Mouse (Mus musculus): ENCODE results near the gene Atrnl1. TPM values are rescaled to one million over a fixed set of nuclear protein-coding genes. Genes with fewer than 3 reads are reported as not detected.

Gene Atrnl1
- polyA plus RNA-seq, 1 experiment: 12.3 TPM

- Histone ChIP-seq H3K27ac (ENCODE audit: insufficient read depth, low read length) (no peak overlapping the region), H3K36me3 (ENCODE audit: control insufficient read depth, insufficient read depth, low read length, poor library complexity, severe bottlenecking) (no peaks in the 10 kb centered on the region), H3K4me3 (ENCODE audit: low read depth, low read length) (no peak overlapping the region), H3K4me1 (ENCODE audit: control insufficient read depth, insufficient read depth, low read length) (no peaks in the 10 kb centered on the region), H3K9ac (ENCODE audit: low read depth, poor library complexity, severe bottlenecking) (no peak overlapping the region), H3K27me3 (ENCODE audit: control insufficient read depth, insufficient read depth, low read length, poor library complexity, severe bottlenecking) (no peaks in the 10 kb centered on the region), H3K9me3 (replicated peaks; ENCODE audit: control insufficient read depth, insufficient read depth, low read length, poor library complexity, severe bottlenecking) (no peaks in the 10 kb centered on the region)
- TF ChIP-seq POLR2A (IDR thresholded peaks at IDR 0.05; ENCODE audit: insufficient read depth, low read length) (no peak), EP300 (IDR thresholded peaks at IDR 0.05; ENCODE audit: insufficient read depth, low read depth, low read length) (no peak), CTCF (IDR thresholded peaks at IDR 0.05; ENCODE audit: low read depth, low read length) (no peak)
Measured at GRCm38 (mm10) chr19:58123620-58124019, 512.8 kb downstream of the Atrnl1 start.

GRCm38 (mm10) chr19:58124566-58124965, 513.7 kb downstream of the Atrnl1 start:
- no peaks in the 10 kb centered on the region; the same call in 1 of the 2 replicates for H3K9me3 ChIP-seq (replicated peaks; ENCODE audit: control insufficient read depth, insufficient read depth, low read length, poor library complexity, severe bottlenecking)
- no peaks in the 10 kb centered on the region for H3K27me3 ChIP-seq (ENCODE audit: control insufficient read depth, insufficient read depth, low read length, poor library complexity, severe bottlenecking)
- H3K27ac ChIP-seq (ENCODE audit: insufficient read depth, low read length): no peak overlapping the region
- no peaks in the 10 kb centered on the region for H3K36me3 ChIP-seq (ENCODE audit: control insufficient read depth, insufficient read depth, low read length, poor library complexity, severe bottlenecking)
- H3K4me3 ChIP-seq (ENCODE audit: low read depth, low read length): no peak overlapping the region
- no peak overlapping the region for H3K9ac ChIP-seq (ENCODE audit: low read depth, poor library complexity, severe bottlenecking)
- no peak for TF ChIP-seq POLR2A (IDR thresholded peaks at IDR 0.05; ENCODE audit: insufficient read depth, low read length)
- no peak for TF ChIP-seq CTCF (IDR thresholded peaks at IDR 0.05; ENCODE audit: low read depth, low read length)
- no peak for TF ChIP-seq EP300 (IDR thresholded peaks at IDR 0.05; ENCODE audit: insufficient read depth, low read depth, low read length)
- H3K4me1 ChIP-seq (ENCODE audit: control insufficient read depth, insufficient read depth, low read length): no peaks in the 10 kb centered on the region

- no peaks in the 10 kb centered on the region for H3K4me1 ChIP-seq (ENCODE audit: control insufficient read depth, insufficient read depth, low read length)
- no peaks in the 10 kb centered on the region for H3K27me3 ChIP-seq (ENCODE audit: control insufficient read depth, insufficient read depth, low read length, poor library complexity, severe bottlenecking)
- H3K27ac ChIP-seq (ENCODE audit: insufficient read depth, low read length): no peak overlapping the region
- no peaks in the 10 kb centered on the region for H3K36me3 ChIP-seq (ENCODE audit: control insufficient read depth, insufficient read depth, low read length, poor library complexity, severe bottlenecking)
- TF ChIP-seq CTCF (IDR thresholded peaks at IDR 0.05; ENCODE audit: low read depth, low read length): no peak
- no peak for TF ChIP-seq POLR2A (IDR thresholded peaks at IDR 0.05; ENCODE audit: insufficient read depth, low read length)
- no peak for TF ChIP-seq EP300 (IDR thresholded peaks at IDR 0.05; ENCODE audit: insufficient read depth, low read depth, low read length)
- no peak overlapping the region for H3K4me3 ChIP-seq (ENCODE audit: low read depth, low read length)
- no peaks in the 10 kb centered on the region; the same call in 1 of the 2 replicates for H3K9me3 ChIP-seq (replicated peaks; ENCODE audit: control insufficient read depth, insufficient read depth, low read length, poor library complexity, severe bottlenecking)
- H3K9ac ChIP-seq (ENCODE audit: low read depth, poor library complexity, severe bottlenecking): no peak overlapping the region
Measured at GRCm38 (mm10) chr19:58125010-58125409, 514.2 kb downstream of the Atrnl1 start.

GRCm38 (mm10) chr19:58131896-58132295, 521.1 kb downstream of the Atrnl1 start:
- H3K27ac ChIP-seq (ENCODE audit: insufficient read depth, low read length): no peak overlapping the region
- no peak for TF ChIP-seq CTCF (IDR thresholded peaks at IDR 0.05; ENCODE audit: low read depth, low read length)
- no peak for TF ChIP-seq EP300 (IDR thresholded peaks at IDR 0.05; ENCODE audit: insufficient read depth, low read depth, low read length)
- TF ChIP-seq POLR2A (IDR thresholded peaks at IDR 0.05; ENCODE audit: insufficient read depth, low read length): no peak
- no peak overlapping the region for H3K9ac ChIP-seq (ENCODE audit: low read depth, poor library complexity, severe bottlenecking)
- H3K9me3 ChIP-seq (replicated peaks; ENCODE audit: control insufficient read depth, insufficient read depth, low read length, poor library complexity, severe bottlenecking): no peaks in the 10 kb centered on the region; the same call in 1 of the 2 replicates
- H3K36me3 ChIP-seq (ENCODE audit: control insufficient read depth, insufficient read depth, low read length, poor library complexity, severe bottlenecking): no peaks in the 10 kb centered on the region
- H3K27me3 ChIP-seq (ENCODE audit: control insufficient read depth, insufficient read depth, low read length, poor library complexity, severe bottlenecking): no peaks in the 10 kb centered on the region
- no peaks in the 10 kb centered on the region for H3K4me1 ChIP-seq (ENCODE audit: control insufficient read depth, insufficient read depth, low read length)
- H3K4me3 ChIP-seq (ENCODE audit: low read depth, low read length): no peak overlapping the region

GRCm38 (mm10) chr19:58140191-58140784, 529.5 kb downstream of the Atrnl1 start:
- Histone ChIP-seq H3K4me1 (ENCODE audit: control insufficient read depth, insufficient read depth, low read length) (no peaks in the 10 kb centered on the region), H3K27ac (ENCODE audit: insufficient read depth, low read length) (no peak overlapping the region), H3K4me3 (ENCODE audit: low read depth, low read length) (no peak overlapping the region), H3K36me3 (ENCODE audit: control insufficient read depth, insufficient read depth, low read length, poor library complexity, severe bottlenecking) (no peaks in the 10 kb centered on the region), H3K9me3 (replicated peaks; ENCODE audit: control insufficient read depth, insufficient read depth, low read length, poor library complexity, severe bottlenecking) (no peaks in the 10 kb centered on the region), H3K9ac (ENCODE audit: low read depth, poor library complexity, severe bottlenecking) (no peak overlapping the region), H3K27me3 (ENCODE audit: control insufficient read depth, insufficient read depth, low read length, poor library complexity, severe bottlenecking) (no peaks in the 10 kb centered on the region; the same call in 1 of the 2 replicates)
- TF ChIP-seq EP300 (IDR thresholded peaks at IDR 0.05; ENCODE audit: insufficient read depth, low read depth, low read length) (no peak), POLR2A (IDR thresholded peaks at IDR 0.05; ENCODE audit: insufficient read depth, low read length) (no peak), CTCF (IDR thresholded peaks at IDR 0.05; ENCODE audit: low read depth, low read length) (no peak)

- H3K9me3 ChIP-seq (replicated peaks; ENCODE audit: control insufficient read depth, insufficient read depth, low read length, poor library complexity, severe bottlenecking): no peaks in the 10 kb centered on the region
- no peak overlapping the region for H3K9ac ChIP-seq (ENCODE audit: low read depth, poor library complexity, severe bottlenecking)
- H3K27me3 ChIP-seq (ENCODE audit: control insufficient read depth, insufficient read depth, low read length, poor library complexity, severe bottlenecking): no peaks in the 10 kb centered on the region; the same call in 1 of the 2 replicates
- TF ChIP-seq POLR2A (IDR thresholded peaks at IDR 0.05; ENCODE audit: insufficient read depth, low read length) (no peak), CTCF (IDR thresholded peaks at IDR 0.05; ENCODE audit: low read depth, low read length) (no peak), EP300 (IDR thresholded peaks at IDR 0.05; ENCODE audit: insufficient read depth, low read depth, low read length) (no peak)
- no peak overlapping the region for H3K4me3 ChIP-seq (ENCODE audit: low read depth, low read length)
- H3K36me3 ChIP-seq (ENCODE audit: control insufficient read depth, insufficient read depth, low read length, poor library complexity, severe bottlenecking): no peaks in the 10 kb centered on the region
- no peak overlapping the region for H3K27ac ChIP-seq (ENCODE audit: insufficient read depth, low read length)
- H3K4me1 ChIP-seq (ENCODE audit: control insufficient read depth, insufficient read depth, low read length): no peaks in the 10 kb centered on the region
Measured at GRCm38 (mm10) chr19:58143853-58144454, 533.1 kb downstream of the Atrnl1 start.
